Mouse (Mus musculus): ENCODE results near the gene Fam126a.

The Fam126a gene

DNA sequence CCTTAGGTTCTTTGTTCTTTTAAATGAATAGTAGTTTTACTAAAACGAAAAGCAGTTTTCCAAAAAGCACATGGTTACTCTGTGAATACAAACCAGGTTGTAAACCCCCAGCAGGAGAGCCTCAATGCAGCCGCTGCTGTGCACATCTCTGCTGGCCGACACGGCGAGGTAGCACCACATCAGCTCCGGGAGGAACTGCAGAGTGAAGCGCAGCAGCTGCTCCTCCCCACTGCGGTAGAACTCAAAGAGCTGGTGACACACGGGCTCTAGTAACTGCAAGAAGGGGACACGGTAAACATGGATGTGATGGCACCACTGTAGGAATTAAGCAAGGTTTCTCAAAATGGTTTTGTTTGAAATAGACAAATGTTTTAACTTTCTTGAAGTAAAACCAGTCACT, 42.7 kb downstream of the Fam126a start:
- DNase-seq, result peak in 1 of 2 experiments; percentile 59

DNA sequence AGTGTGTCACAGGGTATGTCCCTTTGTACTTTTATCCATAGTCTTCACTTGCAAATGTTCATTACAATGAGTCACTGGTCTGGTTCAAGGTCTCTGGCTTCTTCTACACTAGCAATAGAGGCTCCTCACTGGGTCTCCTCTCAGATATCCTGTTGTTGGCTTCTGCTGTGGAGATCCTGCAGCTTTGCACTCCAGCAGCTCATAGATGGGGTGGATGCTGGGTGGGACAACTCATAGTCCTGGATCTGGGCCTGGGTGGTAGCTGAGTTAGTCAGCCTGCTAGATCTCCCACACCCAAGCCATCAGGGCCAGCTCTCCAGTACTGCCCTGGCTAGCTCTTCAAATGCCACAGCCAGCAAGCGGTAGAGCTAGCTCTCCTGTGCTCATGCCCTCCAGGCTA, 48.4 kb downstream of the Fam126a start:
- DNase-seq, result peak; percentile 42 to 79

DNA sequence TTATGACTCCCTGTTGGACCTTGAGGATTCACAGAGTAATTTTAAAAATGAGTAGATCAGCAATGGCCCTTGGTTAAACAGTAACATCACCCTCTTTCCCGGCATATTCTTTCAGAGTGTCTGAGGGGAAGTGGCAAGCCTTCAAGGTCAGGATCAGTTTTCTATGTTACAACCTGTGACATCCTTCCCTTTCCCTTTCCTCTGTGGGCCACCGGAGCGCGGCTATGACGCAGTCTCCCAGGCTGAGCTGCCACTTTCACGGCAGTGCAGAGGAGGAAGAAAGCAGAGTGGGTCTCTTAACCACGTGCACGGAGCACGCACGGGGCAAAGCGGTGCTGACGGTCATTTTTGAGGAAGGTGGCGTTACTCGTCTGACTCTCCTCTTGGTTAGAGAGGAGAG, 52.0 kb downstream of the Fam126a start:
- no peak for DNase-seq

GRCm38 (mm10) chr5:23974994-23975575, 55.4 kb downstream of the Fam126a start:
- DNase-seq, result peak in 1 of 2 experiments; percentile 63

DNA sequence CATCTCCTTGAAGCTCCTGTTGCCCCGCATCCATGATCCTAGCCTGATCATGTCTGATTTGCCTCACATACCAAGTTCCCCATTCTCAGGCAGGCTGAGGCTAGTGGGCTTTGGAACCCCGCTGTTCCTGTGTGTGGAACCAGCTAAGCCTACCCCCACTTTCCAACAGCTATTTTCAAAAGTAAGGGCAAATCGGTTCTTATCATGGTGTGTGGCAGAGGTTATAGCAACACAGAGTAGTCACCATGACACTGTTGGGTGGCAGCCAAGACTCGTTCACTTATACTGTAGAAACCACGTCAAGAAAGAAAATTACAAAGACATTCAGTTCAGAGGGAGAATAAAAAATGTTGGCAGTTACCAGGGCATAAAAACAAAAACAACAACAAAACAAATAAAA, 62.8 kb downstream of the Fam126a start:
- peak in 1 of 2 experiments; percentile 42 for DNase-seq

- DNase-seq, result no peak
Observed at GRCm38 (mm10) chr5:23964599-23965165, 65.8 kb downstream of the Fam126a start.

GRCm38 (mm10) chr5:23953047-23953446, 77.4 kb downstream of the Fam126a start:
- DNase-seq, result no peak

- no peak for DNase-seq
Observed at GRCm38 (mm10) chr5:23948071-23948470, 82.4 kb downstream of the Fam126a start.

DNA sequence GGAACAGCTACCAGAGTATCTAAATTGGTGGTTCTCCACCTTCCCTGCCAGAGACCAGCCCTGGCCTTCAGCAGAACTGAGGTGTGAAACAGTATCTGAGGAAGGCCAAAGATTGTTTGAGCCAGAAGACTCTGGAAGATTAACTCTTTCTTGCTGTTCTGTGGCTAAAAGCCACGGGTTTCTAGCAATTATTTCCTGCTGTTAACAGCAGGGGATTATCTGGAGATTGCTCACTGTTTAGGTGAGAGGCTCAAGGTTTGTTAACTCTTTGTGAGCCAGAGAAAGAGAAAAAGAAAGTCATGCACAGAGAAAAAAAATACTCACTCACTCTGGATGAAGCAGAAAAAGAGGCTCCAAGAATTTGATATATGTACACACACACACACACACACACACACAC, 85.4 kb downstream of the Fam126a start:
- DNase-seq, result no peak

GRCm38 (mm10) chr5:23943534-23943933, 87.0 kb downstream of the Fam126a start:
- no peak for DNase-seq

DNA sequence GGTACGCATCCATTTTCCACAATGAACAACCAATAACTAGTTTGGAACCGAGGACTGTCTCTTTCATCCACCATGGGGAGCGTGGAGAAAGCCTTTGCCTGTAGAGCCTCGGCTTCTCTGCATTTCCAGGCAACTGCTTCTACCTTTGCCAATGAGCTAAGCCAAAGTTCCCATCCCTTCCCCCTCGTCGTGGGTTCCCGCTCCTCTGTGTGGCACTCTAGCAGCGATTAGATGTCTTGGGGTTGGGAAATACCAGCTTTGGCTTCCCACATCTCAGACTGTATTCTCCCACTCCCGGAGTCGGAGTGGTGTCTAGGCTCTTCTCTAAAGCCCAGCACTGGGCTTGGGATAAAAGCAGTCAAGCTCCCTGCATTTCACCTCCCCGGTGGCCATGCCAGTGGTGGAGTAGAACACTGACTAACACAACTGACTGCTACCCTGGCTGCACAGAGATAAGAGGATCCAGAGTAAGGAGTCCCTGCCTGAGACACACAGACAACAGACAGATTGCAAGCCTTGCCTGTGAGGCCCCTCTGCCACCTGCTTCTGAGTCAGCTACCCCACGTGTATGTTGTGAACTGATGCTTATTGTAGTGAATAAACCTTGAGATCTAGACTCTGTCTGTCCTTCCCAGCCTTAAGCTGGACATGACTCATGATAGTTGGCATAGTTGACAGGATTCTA, 106.9 kb downstream of the Fam126a start:
- no peak for DNase-seq

DNA sequence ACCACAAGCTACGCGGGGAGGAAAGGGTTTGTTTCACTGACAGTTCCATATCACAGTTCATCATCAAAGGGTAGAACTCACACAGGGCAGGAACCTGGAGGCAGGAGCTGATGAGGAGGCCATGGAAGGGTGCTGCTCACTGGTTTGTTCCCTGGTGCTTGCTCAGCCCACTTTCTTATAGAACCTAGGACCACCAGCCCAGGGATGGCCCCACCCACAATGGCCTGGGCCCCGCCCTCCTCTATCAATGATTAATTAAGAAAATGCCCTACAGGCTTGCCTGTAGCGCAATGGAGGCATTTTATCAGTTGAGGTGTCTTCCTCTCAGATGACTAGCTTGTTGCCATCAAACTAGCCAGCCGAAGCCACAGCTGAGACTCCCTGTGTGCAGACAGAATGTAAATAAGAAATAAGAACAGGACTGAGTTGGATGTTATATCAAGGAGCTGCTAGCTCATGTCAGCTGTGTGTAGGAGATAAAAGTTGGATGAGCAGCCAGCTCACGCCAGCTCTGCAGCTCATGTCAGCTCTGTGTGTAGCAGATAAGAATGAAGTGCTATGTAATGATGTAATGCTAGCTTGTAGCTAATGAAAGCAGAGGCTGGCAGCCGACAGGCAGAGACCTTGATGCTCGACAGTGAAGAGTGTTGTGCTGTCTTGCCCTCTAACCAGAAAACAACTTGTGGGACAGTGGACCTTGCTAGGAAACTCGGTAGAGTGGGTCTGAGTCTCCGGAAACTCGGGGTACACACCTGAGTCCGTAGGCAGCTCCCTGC, 107.8 kb downstream of the Fam126a start:
- peak in 1 of 2 experiments; percentile 30 for DNase-seq

- DNase-seq, result no peak
Observed at GRCm38 (mm10) chr5:23921316-23921715, 109.2 kb downstream of the Fam126a start.

DNA sequence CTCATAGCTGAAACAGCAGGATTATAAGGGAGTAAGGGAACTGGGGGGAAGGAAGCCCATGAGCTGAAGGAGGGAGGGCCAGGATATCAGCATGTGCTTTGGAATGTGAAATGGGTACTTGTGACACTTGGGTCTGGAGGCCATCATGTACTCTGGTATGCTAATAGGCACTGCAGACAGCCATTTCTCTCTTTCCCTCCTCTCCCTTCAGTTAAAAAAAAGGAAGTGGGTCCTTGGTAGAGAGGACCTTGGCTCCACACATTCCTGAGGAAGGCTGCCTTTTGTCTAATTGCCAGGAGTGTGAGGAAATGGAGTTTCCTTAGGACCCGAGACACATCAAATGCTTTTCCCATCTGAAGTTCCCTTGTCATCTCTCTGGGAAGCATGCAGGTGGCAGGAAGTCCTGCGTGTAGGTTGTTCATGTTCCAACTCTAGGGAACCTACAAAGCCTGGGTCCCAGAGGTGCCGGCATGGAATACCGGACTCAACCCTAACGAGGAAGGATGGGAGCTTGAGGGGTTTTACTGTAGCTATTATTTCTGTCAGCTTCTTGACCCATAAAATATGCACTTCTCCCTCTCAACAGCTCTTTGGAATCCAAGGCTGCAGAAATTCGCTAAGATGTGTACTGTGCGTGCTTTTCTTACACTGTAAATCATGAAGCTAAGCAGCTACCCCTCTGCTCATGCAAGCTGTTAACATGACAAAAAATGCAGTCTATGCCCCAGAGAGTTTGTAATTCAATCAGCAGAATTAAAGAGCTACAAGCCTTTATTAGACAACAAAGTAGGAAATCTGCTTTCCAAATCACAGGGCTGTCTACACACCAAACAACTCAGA, 110.4 kb downstream of the Fam126a start:
- peak in 1 of 2 experiments; percentile 31 for DNase-seq

GRCm38 (mm10) chr5:23917301-23917700, 113.2 kb downstream of the Fam126a start:
- DNase-seq, result no peak

DNA sequence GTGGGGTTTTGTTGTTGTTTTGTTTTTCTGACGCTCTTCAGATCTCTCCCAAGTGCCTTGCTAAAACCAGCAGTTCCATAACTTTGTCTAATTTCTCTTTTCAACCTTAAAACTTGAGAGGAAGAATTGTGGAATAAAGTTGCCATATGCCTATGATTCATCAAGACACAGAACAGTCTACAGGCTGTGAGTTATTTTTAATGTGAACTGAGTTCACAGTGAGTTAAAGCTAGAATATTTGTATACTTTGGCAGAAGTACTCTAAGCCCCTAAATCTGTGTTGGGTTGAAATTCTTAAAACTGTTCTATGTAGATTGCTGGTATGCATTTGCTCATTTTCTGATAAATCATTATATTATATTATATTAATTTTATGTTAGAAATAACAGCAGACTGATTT, 118.9 kb downstream of the Fam126a start:
- no peak for DNase-seq

DNA sequence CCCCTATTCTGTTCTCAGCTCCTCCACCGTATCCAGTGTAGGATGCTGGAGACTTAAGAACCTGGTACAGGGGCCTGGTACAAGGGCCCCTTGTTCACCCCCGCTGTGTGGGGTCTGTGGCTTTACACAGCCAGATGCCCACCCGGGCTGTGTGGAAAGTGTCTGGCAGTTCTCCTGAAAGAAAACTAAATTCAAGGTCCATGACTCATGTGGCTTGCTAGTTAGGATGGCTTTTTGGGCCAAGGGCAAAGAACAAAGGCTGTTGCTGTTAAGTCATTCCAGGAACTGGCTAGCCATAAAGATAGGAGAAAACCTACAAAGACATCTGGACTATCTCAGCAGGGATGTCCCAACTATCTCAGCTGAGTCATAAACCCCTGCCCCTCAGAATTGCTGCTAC, 121.2 kb downstream of the Fam126a start:
- no peak for DNase-seq

DNA sequence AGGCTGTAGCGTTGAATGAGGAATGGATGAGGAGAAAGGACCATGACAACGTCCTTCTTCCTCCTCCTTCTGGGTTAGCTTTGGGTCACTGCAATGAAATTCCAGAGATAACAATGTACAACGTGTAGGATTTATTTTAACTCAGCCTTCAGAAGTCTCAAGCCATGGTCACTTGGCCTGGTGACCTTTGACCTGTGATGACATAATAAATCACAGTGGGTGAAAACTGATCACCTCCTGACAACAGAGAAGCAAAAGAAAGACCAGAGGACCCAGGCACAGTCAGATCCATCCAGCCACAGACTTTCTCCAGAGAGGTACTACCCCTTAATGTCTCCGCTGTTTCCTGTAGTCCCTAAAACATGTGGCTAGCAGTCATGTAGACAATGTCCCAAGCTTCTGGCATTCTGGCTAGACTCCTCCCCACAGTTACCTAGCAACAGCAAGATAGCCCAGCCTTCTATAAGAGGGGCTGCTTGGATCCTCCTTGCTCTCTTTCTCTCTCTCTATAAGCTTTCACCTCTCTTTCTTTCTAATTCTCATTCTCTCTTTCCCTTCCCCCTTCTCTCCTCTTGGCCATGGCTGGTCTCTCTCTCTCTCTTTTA, 121.9 kb downstream of the Fam126a start:
- no peak for DNase-seq

GRCm38 (mm10) chr5:23902221-23902620, 128.3 kb downstream of the Fam126a start:
- DNase-seq, result no peak

GRCm38 (mm10) chr5:23900190-23900589, 130.3 kb downstream of the Fam126a start:
- no peak for DNase-seq

DNA sequence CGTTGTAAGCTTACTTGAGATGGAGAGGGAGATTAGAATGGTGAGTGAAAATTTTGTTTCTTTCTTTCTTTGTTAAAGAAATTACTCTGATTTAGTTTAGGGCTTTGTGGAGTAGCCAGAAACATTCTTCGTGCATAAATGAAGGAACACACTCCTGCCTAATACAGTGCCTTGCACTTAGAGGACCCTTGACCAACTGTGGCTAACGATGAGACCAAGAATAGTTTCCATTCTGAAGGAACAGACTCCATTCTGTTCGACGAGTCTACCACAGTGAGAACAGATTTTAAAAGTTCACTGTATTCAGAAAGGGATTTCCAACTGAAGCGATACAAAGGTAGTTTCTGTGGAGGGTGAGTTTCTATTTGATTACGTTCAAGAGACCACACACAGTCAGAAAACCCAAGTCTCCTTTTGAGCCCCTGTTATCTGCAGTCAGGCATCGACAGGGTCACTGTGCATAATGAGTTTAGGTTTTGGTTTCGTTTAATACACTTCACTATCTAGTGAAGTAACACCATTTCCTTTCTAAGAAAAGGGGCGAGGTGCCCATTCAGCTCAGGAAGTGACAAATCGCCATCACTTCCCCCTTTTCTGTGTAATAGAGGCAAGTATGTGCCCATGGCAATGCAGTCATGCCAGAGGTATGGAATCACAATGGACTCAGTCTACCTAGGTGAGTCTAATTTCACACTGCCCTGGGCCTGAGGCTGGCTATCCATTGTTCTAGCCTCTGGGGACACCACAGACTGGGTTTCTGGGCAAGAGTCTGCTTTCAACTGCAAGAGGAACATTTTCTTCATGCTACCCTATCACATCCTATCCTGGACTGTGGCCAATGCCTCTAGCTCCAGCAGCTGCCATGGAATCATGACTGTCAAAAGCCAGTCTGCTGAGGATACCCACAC, 136.4 kb downstream of the Fam126a start:
- DNase-seq, result peak; percentile 56
